Mouse (Mus musculus) heart, embryonic 14.5 days (tissue): ENCODE results near the gene Wdr66. TPM values are rescaled to one million over a fixed set of nuclear protein-coding genes. Genes with fewer than 3 reads are reported as not detected.

Experiments used
- ATAC-seq: fragments of 200-750 bp; cut with Nextera tagmentation; 2 replicates; pipeline ENCODE4 v1.8.0; 2017; ENCODE audit warnings: low read depth, moderate TSS enrichment; ENCODE audit not compliant: insufficient number of reproducible peaks, insufficient read depth, low FRiP score
- H3K27ac ChIP-seq, 2 experiments: fragments of 200-500 bp in 1 of 2; fragments of 300-500 bp in 1 of 2; sonication (generic) in 1 of 2; replicated peaks in 1 of 2; 2 replicates each; pipeline ENCODE4 v1.5.1; 2012 to 2014; ENCODE audit warnings: low read depth in 2 of 2, low read length in 2 of 2, control low read depth in 1 of 2, mild to moderate bottlenecking in 1 of 2, mixed read lengths in 1 of 2; ENCODE audit not compliant: control insufficient read depth in 1 of 2, insufficient read depth in 1 of 2
- H3K27me3 ChIP-seq: fragments of 300-500 bp; sonication (generic); 2 replicates; pipeline ENCODE4 v1.6.1; 2014; ENCODE audit warnings: mild to moderate bottlenecking, low read length, control low read depth; ENCODE audit not compliant: control insufficient read depth, insufficient read depth
- H3K36me3 ChIP-seq: fragments of 300-500 bp; sonication (generic); 2 replicates; pipeline ENCODE4 v1.6.1; 2014; ENCODE audit warnings: mild to moderate bottlenecking, control low read depth, low read length, mixed read lengths; ENCODE audit not compliant: control insufficient read depth, insufficient read depth
- H3K4me1 ChIP-seq, 2 experiments: fragments of 200-500 bp in 1 of 2; fragments of 300-500 bp in 1 of 2; sonication (generic) in 1 of 2; 2 replicates each; pipeline ENCODE4 v1.6.1; 2012 to 2014; ENCODE audit warnings: low read length in 2 of 2, control low read depth in 1 of 2, mixed read lengths in 1 of 2; ENCODE audit not compliant: control insufficient read depth in 2 of 2, insufficient read depth in 2 of 2
- H3K4me2 ChIP-seq: fragments of 300-500 bp; sonication (generic); 2 replicates; pipeline ENCODE4 v1.6.1; 2014; ENCODE audit warnings: mild to moderate bottlenecking, low read length
- H3K4me3 ChIP-seq, 2 experiments: fragments of 200-500 bp in 1 of 2; fragments of 300-500 bp in 1 of 2; sonication (generic) in 1 of 2; 2 replicates each; pipeline ENCODE4 v1.5.1; 2012 to 2014; ENCODE audit warnings: low read length in 2 of 2, mild to moderate bottlenecking in 2 of 2, control low read depth in 1 of 2, low read depth in 1 of 2, moderate library complexity in 1 of 2; ENCODE audit not compliant: control insufficient read depth in 1 of 2, insufficient read depth in 1 of 2
- H3K9ac ChIP-seq: fragments of 300-500 bp; sonication (generic); 2 replicates; pipeline ENCODE4 v1.6.1; 2014; ENCODE audit warnings: mild to moderate bottlenecking, low read length
- H3K9me3 ChIP-seq: fragments of 300-500 bp; sonication (generic); 2 replicates; pipeline ENCODE4 v1.6.1; 2016; ENCODE audit warnings: low read length, control low read depth; ENCODE audit not compliant: control insufficient read depth
- WGBS: fragments of 180-500 bp; shearing (Covaris S2); extraction: QIAGEN DNeasy Blood & Tissue Kit; methylation state at CpG from one replicate; pipeline ENCODE4 v1.1.7; 2014; 5-methylcytosine and 5-hydroxymethylcytosine counted together
- polyA plus RNA-seq: library from polyadenylated mRNA; unstranded; fragments of >200 nt; fragmentation: Nextera tagmentation; extraction: Ambion mirVana; gene quantifications from 2 replicates; pipeline ENCODE4 v1.2.1, GENCODE M21; 2014

Wdr66 gene
- polyA plus RNA-seq, 1 experiment from 2014 or later = 2.0 TPM

DNA sequence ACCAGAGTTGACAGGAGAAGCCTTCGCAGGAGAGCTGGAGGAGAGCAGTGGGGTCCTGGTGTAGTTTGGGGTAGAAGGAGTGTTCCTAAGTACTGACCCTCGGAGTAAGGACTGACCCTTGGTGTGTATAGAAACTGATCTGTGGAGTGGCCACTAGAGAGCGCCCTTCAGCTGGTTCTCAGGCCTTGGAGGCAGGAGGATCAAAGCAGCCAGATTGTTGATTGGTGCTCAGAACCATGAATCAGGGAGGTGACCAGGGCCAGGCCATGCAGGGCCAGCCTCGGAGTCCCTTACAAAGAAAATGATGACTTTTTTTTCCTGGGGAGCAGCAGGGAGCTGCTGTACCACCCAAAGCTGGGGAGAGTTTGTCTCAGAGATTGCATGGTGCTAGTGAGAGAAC lies 6.4 kb upstream of the Wdr66 start:
- peak; percentile 39; the same call in 1 of the 2 replicates for ATAC-seq
- peaks cover 49% of the 10 kb centered on the region for H3K36me3 ChIP-seq

DNA sequence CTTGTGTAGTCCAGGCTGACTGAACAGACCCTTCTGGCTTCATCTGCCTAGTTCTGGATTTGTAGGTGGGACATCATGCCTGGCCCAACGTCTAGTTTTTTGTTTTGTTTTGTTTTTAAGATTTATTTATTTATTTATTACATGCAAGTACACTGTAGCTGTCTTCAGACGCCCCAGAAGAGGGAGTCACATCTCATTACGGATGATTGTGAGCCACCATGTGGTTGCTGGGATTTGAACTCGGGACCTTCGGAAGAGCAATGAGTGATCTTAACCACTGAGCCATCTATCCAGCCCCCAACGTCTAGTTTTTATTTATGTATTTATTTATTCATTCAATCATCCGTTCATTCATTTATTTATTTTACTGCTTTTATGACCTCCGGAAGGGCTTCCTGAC lies 512 bp upstream of the Wdr66 start:
- H3K9ac ChIP-seq = no peak overlapping the region
- no peak for ATAC-seq
- 0 out of 4 replicates have a peak, but pooled peaks cover 2% of the 10 kb centered on the region in 2 experiments for H3K4me1 ChIP-seq
- H3K27ac ChIP-seq = no peak overlapping the region
- WGBS = 67% methylated on average over 8 of the region's 8 CpGs
- peak overlapping the region; percentile 63 for H3K4me2 ChIP-seq
- no peak overlapping the region for H3K4me3 ChIP-seq
- H3K27me3 ChIP-seq = no peaks in the 10 kb centered on the region
- peaks cover 11% of the 10 kb centered on the region; the same call in 1 of the 2 replicates for H3K36me3 ChIP-seq
- no peaks in the 10 kb centered on the region for H3K9me3 ChIP-seq

More for the DNA sequence above, 6.4 kb upstream of the Wdr66 start:
- Histone ChIP-seq H3K27me3 (no peaks in the 10 kb centered on the region), H3K9ac (no peak overlapping the region), H3K9me3 (no peaks in the 10 kb centered on the region), H3K4me1 (no peaks in the 10 kb centered on the region), H3K27ac (no peak overlapping the region), H3K4me3 (no peak overlapping the region), H3K4me2 (no peak overlapping the region)
- WGBS = 36% methylated on average over 4 of the region's 4 CpGs

DNA sequence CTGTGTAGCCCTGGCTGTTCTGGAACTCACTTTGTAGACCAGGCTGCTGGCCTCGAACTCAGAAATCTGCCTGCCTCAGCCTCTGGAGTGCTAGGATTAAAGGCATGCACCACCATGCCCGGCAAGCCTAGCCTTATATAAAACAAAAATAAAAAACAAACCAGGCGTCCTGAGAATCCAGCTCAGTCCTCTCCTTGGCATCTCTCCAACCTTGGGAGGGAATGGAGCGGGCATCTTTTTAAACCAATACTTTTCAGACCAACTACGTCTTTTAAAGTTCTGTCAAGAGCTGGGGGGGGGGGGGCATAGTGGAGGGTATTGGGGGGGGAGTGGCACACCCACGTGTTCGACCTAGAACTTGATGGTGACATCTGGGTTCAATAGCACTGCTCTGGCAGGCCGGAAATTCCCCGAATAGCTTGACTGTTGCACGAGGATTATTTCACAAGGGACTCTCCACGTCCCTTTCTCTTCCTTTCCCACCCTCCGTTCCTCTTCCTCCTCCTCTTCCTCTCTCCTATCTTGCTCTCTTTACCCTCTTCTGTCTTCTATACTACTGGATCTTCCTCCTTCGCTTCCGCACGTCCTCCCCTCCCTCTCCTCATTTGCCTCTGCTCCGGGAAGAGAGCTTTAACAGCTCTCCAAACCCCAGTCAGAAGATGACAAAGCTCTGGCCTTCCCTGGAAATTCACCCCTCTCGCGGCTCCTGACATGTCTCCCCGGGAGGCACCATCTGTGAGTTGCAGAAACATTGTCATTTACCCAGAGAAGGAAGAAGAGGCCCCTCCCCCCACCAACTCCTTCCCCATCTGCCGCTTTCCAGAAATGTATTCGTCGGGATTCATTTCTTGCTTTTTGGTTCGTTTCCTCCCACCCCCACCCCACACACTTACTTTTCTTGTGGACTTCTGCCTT lies 5.2 kb downstream of the Wdr66 start:
- peak overlapping the region in 1 of 2 experiments; percentile 49; a peak in 2 of 4 replicates for H3K27ac ChIP-seq
- H3K9ac ChIP-seq = peak overlapping the region; percentile 42; the same call in 1 of the 2 replicates
- no peaks in the 10 kb centered on the region for H3K9me3 ChIP-seq
- peak overlapping the region; percentile 58 for H3K4me2 ChIP-seq
- H3K27me3 ChIP-seq = no peaks in the 10 kb centered on the region
- H3K4me3 ChIP-seq = peak overlapping the region in 1 of 2 experiments; percentile 19; a peak in 2 of 4 replicates
- ATAC-seq = no peak
- 25% methylated on average over 23 of the region's 23 CpGs for WGBS
- no peaks in the 10 kb centered on the region for H3K36me3 ChIP-seq
- H3K4me1 ChIP-seq = peaks cover 3 to 4% of the 10 kb centered on the region in 2 experiments; a peak in 2 of 4 replicates

DNA sequence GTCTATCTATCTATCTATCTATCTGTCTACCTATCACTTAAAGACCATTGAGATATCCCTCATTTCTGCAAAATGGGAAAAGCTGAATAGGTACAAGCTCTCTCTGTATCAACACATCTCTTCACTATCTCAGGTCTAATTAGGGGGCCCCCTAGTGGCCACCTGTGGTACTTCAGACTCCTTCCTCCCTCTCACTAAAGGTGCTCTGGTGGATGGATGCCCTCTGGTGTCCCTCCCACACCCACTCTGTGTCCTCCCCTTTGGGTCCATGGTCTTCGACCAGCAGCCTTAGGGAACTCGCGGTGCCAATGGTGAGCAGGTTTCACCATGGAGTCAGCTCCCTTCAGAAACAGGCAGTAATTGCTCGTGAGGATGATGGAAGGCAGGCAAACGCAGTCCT lies 7.1 kb downstream of the Wdr66 start:
- Histone ChIP-seq H3K27ac (no peak overlapping the region), H3K36me3 (no peaks in the 10 kb centered on the region), H3K9ac (no peak overlapping the region), H3K4me1 (peaks cover 3% of the 10 kb centered on the region in 2 experiments; a peak in 2 of 4 replicates), H3K4me3 (no peak overlapping the region), H3K4me2 (no peak overlapping the region), H3K9me3 (no peaks in the 10 kb centered on the region), H3K27me3 (no peaks in the 10 kb centered on the region)
- no peak for ATAC-seq
- 57% methylated on average over 5 of the region's 5 CpGs for WGBS

DNA sequence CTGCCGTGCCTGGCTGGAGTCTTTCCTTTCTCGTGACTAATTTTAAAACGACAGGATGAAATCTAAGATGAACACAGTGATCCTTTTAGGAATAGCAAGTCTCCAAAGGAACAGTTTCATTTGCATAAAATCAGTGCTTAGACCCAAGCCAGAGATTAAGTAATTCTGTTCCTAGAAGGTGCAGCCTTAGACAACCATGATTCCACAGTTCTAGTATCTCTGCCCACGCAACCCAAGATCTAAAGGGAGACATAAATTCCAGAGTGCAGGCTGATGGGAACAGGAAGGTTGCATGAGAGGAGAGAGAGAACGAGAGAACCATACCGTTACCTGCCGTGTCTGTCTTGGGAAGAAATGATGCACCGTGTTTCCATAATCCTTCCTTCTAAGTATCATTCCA lies 8.8 kb downstream of the Wdr66 start:
- Histone ChIP-seq H3K27ac (no peak overlapping the region), H3K9me3 (no peaks in the 10 kb centered on the region), H3K27me3 (no peaks in the 10 kb centered on the region), H3K36me3 (no peaks in the 10 kb centered on the region), H3K4me1 (peaks cover 3% of the 10 kb centered on the region in 2 experiments; a peak in 2 of 4 replicates), H3K4me2 (no peak overlapping the region), H3K9ac (no peak overlapping the region), H3K4me3 (no peak overlapping the region)
- 84% methylated on average over 8 of the region's 8 CpGs for WGBS
- no peak for ATAC-seq

DNA sequence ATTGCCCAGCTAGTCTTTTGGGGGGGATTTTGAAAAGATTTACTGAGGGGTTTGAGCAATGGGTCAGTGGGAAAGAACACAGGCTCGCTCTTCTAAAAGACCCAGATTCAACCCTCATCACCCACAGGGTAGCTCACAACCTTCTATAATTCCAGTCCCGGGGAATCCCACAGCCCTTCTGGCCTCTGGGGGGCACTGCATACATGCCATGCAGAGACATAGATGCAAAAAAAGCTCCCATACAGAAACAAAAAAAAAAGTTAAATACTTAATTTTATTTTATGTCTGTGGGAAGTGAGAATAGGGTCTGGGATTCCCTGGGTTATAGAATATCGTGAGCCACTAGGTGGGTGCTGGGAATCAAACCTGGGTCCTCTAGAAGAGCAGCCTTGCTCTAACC lies 15.0 kb downstream of the Wdr66 start:
- H3K9ac ChIP-seq = no peak overlapping the region
- 84% methylated on average over 3 of the region's 3 CpGs for WGBS

DNA sequence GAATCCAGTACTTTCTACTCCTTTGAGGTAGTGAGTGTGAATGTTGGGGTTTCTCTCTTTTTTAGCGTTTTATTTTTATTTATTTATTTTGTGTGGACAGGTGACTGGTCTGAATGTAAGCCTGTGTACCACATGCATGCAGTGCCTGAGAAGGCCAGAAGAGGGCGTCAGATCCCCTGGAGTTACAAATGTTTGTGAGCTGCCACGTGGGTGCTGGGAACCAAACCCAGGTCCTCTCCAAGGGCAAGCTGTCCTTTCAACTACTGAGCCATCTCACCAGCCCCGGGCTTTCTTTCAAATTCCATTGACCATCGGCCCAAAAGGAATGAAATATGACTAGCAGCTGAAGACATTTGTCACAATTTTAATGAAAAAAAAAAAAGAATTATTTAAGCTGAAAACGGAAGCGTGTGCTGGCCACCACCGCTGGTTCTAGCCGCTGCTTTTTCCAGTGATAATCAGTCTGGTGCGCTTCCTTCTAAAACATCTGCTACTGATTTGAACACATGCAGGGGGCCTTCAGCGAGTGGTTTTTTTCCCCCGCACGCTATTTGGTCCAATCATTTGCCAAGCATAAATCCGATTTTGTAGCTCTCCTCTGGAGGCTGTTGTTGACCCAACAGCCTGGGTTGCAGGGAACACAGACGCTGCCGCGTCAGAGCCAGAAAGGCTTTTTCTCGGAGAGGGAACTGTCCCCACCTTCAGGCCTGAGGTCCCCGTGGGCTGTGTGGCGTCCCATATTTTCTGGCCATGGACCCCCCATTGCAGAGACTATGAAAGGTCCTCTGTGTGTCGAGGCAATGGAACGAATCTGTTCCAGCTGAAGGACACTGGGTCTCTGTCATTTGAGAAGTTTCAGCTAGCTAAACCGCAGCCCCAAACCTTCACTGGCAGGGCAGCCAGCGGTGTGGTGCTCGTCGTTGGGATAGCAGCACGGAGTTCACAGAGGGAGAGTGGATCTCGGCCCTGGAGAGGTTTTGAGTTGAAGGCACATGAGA lies 16.9 kb downstream of the Wdr66 start:
- no peaks in the 10 kb centered on the region for H3K27me3 ChIP-seq
- H3K36me3 ChIP-seq = no peaks in the 10 kb centered on the region
- H3K4me1 ChIP-seq = no peaks in the 10 kb centered on the region
- WGBS = 78% methylated on average over 28 of the region's 28 CpGs
- no peak overlapping the region for H3K4me3 ChIP-seq
- ATAC-seq = no peak
- no peak overlapping the region for H3K4me2 ChIP-seq
- no peak overlapping the region for H3K27ac ChIP-seq
- no peak overlapping the region for H3K9ac ChIP-seq
- no peaks in the 10 kb centered on the region for H3K9me3 ChIP-seq

More for the DNA sequence above, 15.0 kb downstream of the Wdr66 start:
- Histone ChIP-seq H3K4me2 (no peak overlapping the region), H3K4me1 (no peaks in the 10 kb centered on the region), H3K4me3 (no peak overlapping the region), H3K9me3 (no peaks in the 10 kb centered on the region), H3K27me3 (no peaks in the 10 kb centered on the region), H3K36me3 (no peaks in the 10 kb centered on the region), H3K27ac (no peak overlapping the region)
- no peak for ATAC-seq
